Mouse (Mus musculus): ENCODE results near the gene Il27ra. TPM values are rescaled to one million over a fixed set of nuclear protein-coding genes. Genes with fewer than 3 reads are reported as not detected.

The Il27ra gene
- polyA plus RNA-seq, 2 experiments: 0.32 to 0.70 TPM

DNA sequence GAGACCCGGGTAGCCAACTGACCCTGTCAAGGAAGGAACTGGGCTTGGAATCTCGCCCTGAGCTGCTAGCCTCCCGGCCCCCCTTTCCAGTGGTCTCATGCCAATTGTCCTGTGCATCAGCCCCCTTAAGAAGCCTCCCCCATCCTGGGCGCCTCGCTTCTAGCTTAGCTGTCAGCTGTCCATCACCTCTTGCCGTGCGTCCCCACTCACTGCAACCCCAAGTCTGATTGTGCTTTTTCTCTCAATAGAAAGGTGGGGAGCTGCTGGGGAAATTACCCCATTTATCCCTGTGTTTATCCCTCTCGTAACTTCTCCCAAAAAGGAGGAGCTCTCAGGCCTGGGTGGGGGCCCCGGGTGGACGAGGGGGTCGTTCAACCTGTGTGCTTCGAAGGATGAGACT is 46.4 kb downstream of the Il27ra start:
- Histone ChIP-seq H3K27ac (peak overlapping the region; percentile 75; the same call in 1 of the 2 replicates), H3K4me2 (ENCODE audit: low read depth) (peak overlapping the region; percentile 99), H3K9ac (replicated peaks) (peak overlapping the region; percentile 91), H3K27me3 (ENCODE audit: control insufficient read depth, insufficient read depth, low read length) (no peaks in the 10 kb centered on the region), H3K4me3 (ENCODE audit: insufficient read depth in 1 of 2, low read depth in 2 of 2, low read length in 2 of 2) (peak overlapping the region in 1 of 2 experiments; percentile 89; a peak in 2 of 4 replicates), H3K4me1 (replicated peaks; ENCODE audit: control insufficient read depth in 2 of 2, insufficient read depth in 2 of 2, low read length in 1 of 2) (peaks cover 19 to 31% of the 10 kb centered on the region in 2 experiments), H3K36me3 (replicated peaks; ENCODE audit: control insufficient read depth, insufficient read depth, low read depth) (peaks cover 17% of the 10 kb centered on the region), H3K9me3 (ENCODE audit: control insufficient read depth, low read length) (no peaks in the 10 kb centered on the region)
- TF ChIP-seq EP300 (IDR thresholded peaks at IDR 0.05; ENCODE audit: low read depth) (no peak), CTCF (IDR thresholded peaks at IDR 0.05; ENCODE audit: low read depth) (no peak)
- WGBS (ENCODE audit: insufficient replicate concordance): 35% methylated on average over 12 of the region's 12 CpGs
- no peak for ATAC-seq (ENCODE audit: insufficient read depth)
- DNase-seq (ENCODE audit: low read depth in 3 of 3, low spot score in 3 of 3): no peak

- no peaks in the 10 kb centered on the region; the same call in 1 of the 2 replicates for H3K36me3 ChIP-seq (replicated peaks; ENCODE audit: control insufficient read depth, insufficient read depth, low read depth)
- WGBS (ENCODE audit: insufficient replicate concordance): 36% methylated on average over 3 of the region's 3 CpGs
- H3K27ac ChIP-seq: no peak overlapping the region
- no peaks in the 10 kb centered on the region for H3K27me3 ChIP-seq (ENCODE audit: control insufficient read depth, insufficient read depth, low read length)
- ATAC-seq (ENCODE audit: insufficient read depth): no peak
- no peak overlapping the region for H3K4me2 ChIP-seq (ENCODE audit: low read depth)
- H3K9me3 ChIP-seq (ENCODE audit: control insufficient read depth, low read length): no peaks in the 10 kb centered on the region
- no peak overlapping the region for H3K9ac ChIP-seq (replicated peaks)
- DNase-seq (ENCODE audit: low read depth in 3 of 3, low spot score in 3 of 3): no peak
- TF ChIP-seq EP300 (IDR thresholded peaks at IDR 0.05; ENCODE audit: low read depth): no peak
- no peak for TF ChIP-seq CTCF (IDR thresholded peaks at IDR 0.05; ENCODE audit: low read depth)
- no peak overlapping the region for H3K4me3 ChIP-seq (ENCODE audit: insufficient read depth in 1 of 2, low read depth in 2 of 2, low read length in 2 of 2)
- H3K4me1 ChIP-seq (replicated peaks; ENCODE audit: control insufficient read depth in 2 of 2, insufficient read depth in 2 of 2, low read length in 1 of 2): peaks cover 19 to 26% of the 10 kb centered on the region in 2 experiments
These were observed 48.4 kb downstream of the Il27ra start for GRCm38 (mm10) chr8:83994030-83994429.

DNA sequence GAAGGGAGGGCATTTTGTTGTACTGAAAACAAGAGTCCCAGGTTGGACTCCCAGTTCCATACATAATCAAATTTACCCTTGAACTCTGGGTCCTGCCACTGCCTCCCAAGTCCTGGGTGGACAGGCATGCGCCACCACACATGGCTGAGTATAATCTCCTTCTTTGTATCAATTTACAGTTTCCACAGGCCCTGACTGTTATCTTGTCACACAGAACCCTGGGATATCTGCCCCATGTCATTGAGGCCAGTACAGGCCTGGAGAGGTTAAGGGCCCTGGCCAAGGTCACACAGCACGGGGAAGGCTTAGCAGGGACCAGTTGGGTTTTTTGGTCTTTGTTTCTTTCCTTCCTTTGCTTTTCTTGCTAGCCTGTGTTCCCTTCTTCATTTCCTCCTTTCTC is 49.9 kb downstream of the Il27ra start:
- TF ChIP-seq EP300 (IDR thresholded peaks at IDR 0.05; ENCODE audit: low read depth) (peak; percentile 67), CTCF (IDR thresholded peaks at IDR 0.05; ENCODE audit: low read depth) (no peak)
- 14% methylated on average over 2 of the region's 2 CpGs for WGBS (ENCODE audit: insufficient replicate concordance)
- Histone ChIP-seq H3K9me3 (ENCODE audit: control insufficient read depth, low read length) (no peaks in the 10 kb centered on the region), H3K27ac (peak overlapping the region; percentile 4), H3K4me1 (replicated peaks; ENCODE audit: control insufficient read depth in 2 of 2, insufficient read depth in 2 of 2, low read length in 1 of 2) (peaks cover 16 to 26% of the 10 kb centered on the region in 2 experiments), H3K9ac (replicated peaks) (0 out of 2 replicates have a peak overlapping the region, but pooled peaks have one; percentile 27), H3K4me3 (ENCODE audit: insufficient read depth in 1 of 2, low read depth in 2 of 2, low read length in 2 of 2) (no peak overlapping the region), H3K4me2 (ENCODE audit: low read depth) (peak overlapping the region; percentile 31), H3K27me3 (ENCODE audit: control insufficient read depth, insufficient read depth, low read length) (no peaks in the 10 kb centered on the region), H3K36me3 (replicated peaks; ENCODE audit: control insufficient read depth, insufficient read depth, low read depth) (peaks cover 4% of the 10 kb centered on the region; the same call in 1 of the 2 replicates)
- peak; percentile 21 for ATAC-seq (ENCODE audit: insufficient read depth)
- peak in 1 of 3 experiments; percentile 60 for DNase-seq (ENCODE audit: low read depth in 3 of 3, low spot score in 3 of 3)

GRCm38 (mm10) chr8:83990170-83990569 is 52.2 kb downstream of the Il27ra start:
- H3K4me1 ChIP-seq (replicated peaks; ENCODE audit: control insufficient read depth in 2 of 2, insufficient read depth in 2 of 2, low read length in 1 of 2): peaks cover 16 to 26% of the 10 kb centered on the region in 2 experiments
- 86% methylated on average over 14 of the region's 14 CpGs for WGBS (ENCODE audit: insufficient replicate concordance)
- H3K9ac ChIP-seq (replicated peaks): no peak overlapping the region
- ATAC-seq (ENCODE audit: insufficient read depth) (no peak), DNase-seq (ENCODE audit: low read depth in 3 of 3, low spot score in 3 of 3) (no peak)
- peaks cover 12% of the 10 kb centered on the region for H3K36me3 ChIP-seq (replicated peaks; ENCODE audit: control insufficient read depth, insufficient read depth, low read depth)
- TF ChIP-seq CTCF (IDR thresholded peaks at IDR 0.05; ENCODE audit: low read depth): no peak
- no peak for TF ChIP-seq EP300 (IDR thresholded peaks at IDR 0.05; ENCODE audit: low read depth)
- H3K4me2 ChIP-seq (ENCODE audit: low read depth): no peak overlapping the region
- no peak overlapping the region for H3K4me3 ChIP-seq (ENCODE audit: insufficient read depth in 1 of 2, low read depth in 2 of 2, low read length in 2 of 2)
- H3K27me3 ChIP-seq (ENCODE audit: control insufficient read depth, insufficient read depth, low read length): no peaks in the 10 kb centered on the region
- H3K9me3 ChIP-seq (ENCODE audit: control insufficient read depth, low read length): no peaks in the 10 kb centered on the region
- no peak overlapping the region for H3K27ac ChIP-seq

GRCm38 (mm10) chr8:83989243-83989642 is 53.1 kb downstream of the Il27ra start:
- Histone ChIP-seq H3K9ac (replicated peaks) (no peak overlapping the region), H3K27ac (no peak overlapping the region), H3K36me3 (replicated peaks; ENCODE audit: control insufficient read depth, insufficient read depth, low read depth) (peaks cover 12% of the 10 kb centered on the region), H3K9me3 (ENCODE audit: control insufficient read depth, low read length) (no peaks in the 10 kb centered on the region), H3K27me3 (ENCODE audit: control insufficient read depth, insufficient read depth, low read length) (no peaks in the 10 kb centered on the region), H3K4me3 (ENCODE audit: insufficient read depth in 1 of 2, low read depth in 2 of 2, low read length in 2 of 2) (no peak overlapping the region), H3K4me2 (ENCODE audit: low read depth) (no peak overlapping the region), H3K4me1 (replicated peaks; ENCODE audit: control insufficient read depth in 2 of 2, insufficient read depth in 2 of 2, low read length in 1 of 2) (peaks cover 16 to 24% of the 10 kb centered on the region in 2 experiments)
- DNase-seq (ENCODE audit: low read depth in 3 of 3, low spot score in 3 of 3) (no peak), ATAC-seq (ENCODE audit: insufficient read depth) (no peak)
- TF ChIP-seq EP300 (IDR thresholded peaks at IDR 0.05; ENCODE audit: low read depth) (no peak), CTCF (IDR thresholded peaks at IDR 0.05; ENCODE audit: low read depth) (no peak)
- WGBS (ENCODE audit: insufficient replicate concordance): 45% methylated on average over 7 of the region's 7 CpGs

Data from liver, embryonic 14.5 days (tissue).